26 mouse cellular contexts compared by ENCODE assay signal in genomic region chr11:93683691-93684090, GRCm38 (mm10).
DNase-seq lines count a peak whose midpoint lies in the region; ATAC-seq lines count a peak whose summit lies in the region.
"Had no signal": no experiment of that assay in that cellular context is flagged by ENCODE, and none has a peak within 500 bp of the region (broad histone marks: within the 10 kb centered on the region; RNA-seq: fewer than 3 reads in every experiment).

No protein-coding gene starts in this region.

- no peak overlapping the region for H3K4me3 ChIP-seq in forebrain, embryonic 14.5 days (ENCODE audit: low read depth, low read length)
- H3K4me3 ChIP-seq in forebrain, embryonic 15.5 days, result no peak overlapping the region
- H3K4me3 ChIP-seq: forebrain, embryonic 13.5 days; heart, adult 2 months; heart, embryonic 12.5 days; hindbrain, embryonic 13.5 days; kidney, embryonic 15.5 days; limb, embryonic 15.5 days; liver, embryonic 13.5 days; midbrain, embryonic 13.5 days; neural tube, embryonic 13.5 days; stomach, embryonic 15.5 days had no signal

- no peak for ATAC-seq in forebrain, embryonic 14.5 days
- ATAC-seq in forebrain, embryonic 15.5 days (replicated peaks), result no peak
- ATAC-seq: forebrain, embryonic 13.5 days; lung, postnatal 0 days; midbrain, embryonic 13.5 days had no signal

- H3K4me2 ChIP-seq in forebrain, embryonic 14.5 days (ENCODE audit: low read length), result no peak overlapping the region
- H3K4me2 ChIP-seq in forebrain, embryonic 15.5 days (replicated peaks), result no peak overlapping the region
- H3K4me2 ChIP-seq: forebrain, embryonic 13.5 days; heart, embryonic 12.5 days; hindbrain, embryonic 13.5 days; kidney, embryonic 15.5 days; limb, embryonic 15.5 days; liver, embryonic 13.5 days; midbrain, embryonic 13.5 days; neural tube, embryonic 13.5 days; stomach, embryonic 15.5 days had no signal

- H3K36me3 ChIP-seq in forebrain, embryonic 14.5 days (ENCODE audit: control insufficient read depth, insufficient read depth, low read length), result no peaks in the 10 kb centered on the region
- no peaks in the 10 kb centered on the region for H3K36me3 ChIP-seq in forebrain, embryonic 15.5 days
- H3K36me3 ChIP-seq: heart, embryonic 12.5 days; hindbrain, embryonic 13.5 days; kidney, embryonic 15.5 days; limb, embryonic 15.5 days; liver, embryonic 13.5 days; midbrain, embryonic 13.5 days; neural tube, embryonic 13.5 days; stomach, embryonic 15.5 days had no signal

- H3K4me1 ChIP-seq in forebrain, embryonic 14.5 days (ENCODE audit: control insufficient read depth, insufficient read depth, low read length), result no peaks in the 10 kb centered on the region
- H3K4me1 ChIP-seq in forebrain, embryonic 15.5 days, result no peaks in the 10 kb centered on the region
- H3K4me1 ChIP-seq: forebrain, embryonic 13.5 days; heart, embryonic 12.5 days; hindbrain, embryonic 13.5 days; kidney, embryonic 15.5 days; liver, embryonic 13.5 days; midbrain, embryonic 13.5 days; neural tube, embryonic 13.5 days; stomach, embryonic 15.5 days had no signal

- DNase-seq in adrenal gland, adult (ENCODE audit: inconsistent age in 2 of 2, low spot score in 1 of 2), result peak; percentile 9 to 66
- DNase-seq in adrenal gland, postnatal 25 days, result no peak
- DNase-seq in forebrain, embryonic 14.5 days (ENCODE audit: low spot score), result peak; percentile 5
- peak; percentile 41 for DNase-seq in forelimb bud, embryonic 11.5 days (ENCODE audit: low read depth, low spot score)
- DNase-seq in layer of hippocampus, adult 8-10 months (ENCODE audit: low spot score in 2 of 2), result no peak
- no peak for DNase-seq in urinary bladder, adult 18-20 months (ENCODE audit: low spot score in 2 of 2)
- DNase-seq: cerebellum, adult 8-10 months; cerebellum, postnatal 25 days; heart, adult 2 months; heart, postnatal 4 days; kidney, adult 18-20 months; kidney, postnatal 25 days; liver, embryonic 13.5 days; lung, adult 18-20 months; right cerebral cortex, postnatal 14 days had no signal

- H3K27me3 ChIP-seq in forebrain, embryonic 14.5 days (replicated peaks; ENCODE audit: control insufficient read depth, insufficient read depth, low read length), result no peaks in the 10 kb centered on the region
- no peaks in the 10 kb centered on the region for H3K27me3 ChIP-seq in forebrain, embryonic 15.5 days
- H3K27me3 ChIP-seq: forebrain, embryonic 13.5 days; heart, embryonic 12.5 days; hindbrain, embryonic 13.5 days; kidney, embryonic 15.5 days; limb, embryonic 15.5 days; liver, embryonic 13.5 days; midbrain, embryonic 13.5 days; neural tube, embryonic 13.5 days; stomach, embryonic 15.5 days had no signal

- no peak overlapping the region for H3K9ac ChIP-seq in forebrain, embryonic 14.5 days (ENCODE audit: low read length)
- H3K9ac ChIP-seq in forebrain, embryonic 15.5 days (replicated peaks), result no peak overlapping the region
- H3K9ac ChIP-seq: forebrain, embryonic 13.5 days; heart, embryonic 12.5 days; hindbrain, embryonic 13.5 days; kidney, embryonic 15.5 days; limb, embryonic 15.5 days; liver, embryonic 13.5 days; midbrain, embryonic 13.5 days; neural tube, embryonic 13.5 days; stomach, embryonic 15.5 days had no signal

- no peak overlapping the region for H3K27ac ChIP-seq in forebrain, embryonic 14.5 days (ENCODE audit: low read depth, low read length)
- H3K27ac ChIP-seq in forebrain, embryonic 15.5 days (replicated peaks), result no peak overlapping the region
- H3K27ac ChIP-seq: forebrain, embryonic 13.5 days; heart, adult 2 months; hindbrain, embryonic 13.5 days; kidney, embryonic 15.5 days; limb, embryonic 15.5 days; liver, embryonic 13.5 days; macrophage; midbrain, embryonic 13.5 days; neural tube, embryonic 13.5 days; stomach, embryonic 15.5 days had no signal

- H3K9me3 ChIP-seq in forebrain, embryonic 14.5 days (replicated peaks; ENCODE audit: control insufficient read depth, low read length), result no peaks in the 10 kb centered on the region
- H3K9me3 ChIP-seq in forebrain, embryonic 15.5 days, result no peaks in the 10 kb centered on the region
- H3K9me3 ChIP-seq: forebrain, embryonic 13.5 days; heart, embryonic 12.5 days; hindbrain, embryonic 13.5 days; kidney, embryonic 15.5 days; limb, embryonic 15.5 days; liver, embryonic 13.5 days; midbrain, embryonic 13.5 days; neural tube, embryonic 13.5 days; stomach, embryonic 15.5 days had no signal

- WGBS in forebrain, embryonic 14.5 days, result 54% methylated on average over 5 of the region's 5 CpGs
- WGBS in forebrain, embryonic 15.5 days, result 55% methylated on average over 5 of the region's 5 CpGs

Comparison
In these comparisons a context has a peak if more than half of its experiments do, and no peak if none do; other contexts are left out.
1. DNase-seq: peak in adrenal gland, adult (2 of 2), forebrain, embryonic 14.5 days (single experiment) and forelimb bud, embryonic 11.5 days (single experiment); none in adrenal gland, postnatal 25 days (single experiment), layer of hippocampus, adult 8-10 months (0 of 2) and urinary bladder, adult 18-20 months (0 of 2).